Mouse (Mus musculus) lung, postnatal 36 days (tissue): ENCODE measurements around the gene Gm3029.
"Not testable (repeated sequence)": the region's sequence is repeated elsewhere in the genome, so short reads cannot be mapped to it uniquely, and the experiment has no call there.

Experiments used
- DNase-seq: peaks from one replicate; pipeline ENCODE4 v3.0.0; 2022; ENCODE audit warnings: mixed read lengths

Gm3029 gene

GRCm38 (mm10) chr14:3931456-3931855, at the start of gene Gm3029:
TSS of gene Gm3029 (plus strand) at chr14:3931756.
- DNase-seq: not testable (repeated sequence)

GRCm38 (mm10) chr14:3883872-3884271, 47.7 kb upstream of the Gm3029 start, which contains the start of gene Gm2916:
TSS of gene Gm2916 (plus strand) at chr14:3884172.
- not testable (repeated sequence) for DNase-seq

- not testable (repeated sequence) for DNase-seq
These were observed 31.7 kb downstream of the Gm3029 start, which contains the start of gene Gm3095 for GRCm38 (mm10) chr14:3963247-3963646. TSS of gene Gm3095 (plus strand) at chr14:3963547.
